Mouse (Mus musculus) embryonic facial prominence, embryonic 12.5 days (tissue): ENCODE data around the gene Kti12. TPM values are rescaled to one million over a fixed set of nuclear protein-coding genes. Genes with fewer than 3 reads are reported as not detected.

Experiments
- ATAC-seq: fragments of 200-750 bp; cut with Nextera tagmentation; 2 replicates; pipeline ENCODE4 v1.8.0; 2017; ENCODE audit not compliant: insufficient number of reproducible peaks, insufficient read depth, low FRiP score, low TSS enrichment
- H3K27ac ChIP-seq: fragments of 300-500 bp; sonication (generic); 2 replicates; pipeline ENCODE4 v1.5.1; 2016; ENCODE audit warnings: mild to moderate bottlenecking
- H3K27me3 ChIP-seq: fragments of 300-500 bp; sonication (generic); 2 replicates; pipeline ENCODE4 v1.6.1; 2016; ENCODE audit warnings: mild to moderate bottlenecking, moderate library complexity
- H3K36me3 ChIP-seq: fragments of 300-500 bp; sonication (generic); 2 replicates; pipeline ENCODE4 v1.6.1; 2016; ENCODE audit warnings: mild to moderate bottlenecking
- H3K4me1 ChIP-seq: fragments of 300-500 bp; sonication (generic); 2 replicates; pipeline ENCODE4 v1.6.1; 2016
- H3K4me2 ChIP-seq: fragments of 300-500 bp; sonication (generic); replicated peaks from 2 replicates; pipeline ENCODE4 v1.6.1; 2016; ENCODE audit warnings: mild to moderate bottlenecking, moderate library complexity
- H3K4me3 ChIP-seq: fragments of 300-500 bp; sonication (generic); 2 replicates; pipeline ENCODE4 v1.5.1; 2016; ENCODE audit warnings: mild to moderate bottlenecking
- H3K9ac ChIP-seq: fragments of 300-500 bp; sonication (generic); 2 replicates; pipeline ENCODE4 v1.6.1; 2016; ENCODE audit warnings: mild to moderate bottlenecking, moderate library complexity
- H3K9me3 ChIP-seq: fragments of 300-500 bp; sonication (generic); 2 replicates; pipeline ENCODE4 v1.6.1; 2016; ENCODE audit warnings: mild to moderate bottlenecking, moderate library complexity
- WGBS: fragments of 180-500 bp; shearing (Covaris S2); methylation state at CpG from one replicate; pipeline ENCODE4 v1.1.7; 2016; 5-methylcytosine and 5-hydroxymethylcytosine counted together
- polyA plus RNA-seq: library from polyadenylated mRNA; unstranded; fragments of >200 nt; fragmentation: Nextera tagmentation; extraction: Ambion mirVana; gene quantifications from 2 replicates; pipeline ENCODE4 v1.2.1, GENCODE M21; 2016

The Kti12 gene
- polyA plus RNA-seq, result 49.7 and 52.3 TPM in 2 replicates

GRCm38 (mm10) chr4:108847715-108848504 is at the start of gene Kti12:
Gene Kti12 (plus strand): TSS chr4:108847785.
- H3K4me1 ChIP-seq, result peaks cover 9% of the 10 kb centered on the region
- no peaks in the 10 kb centered on the region for H3K27me3 ChIP-seq
- no peaks in the 10 kb centered on the region for H3K36me3 ChIP-seq
- peak; percentile 61 for ATAC-seq
- H3K4me2 ChIP-seq, result peak within 1 kb of the TSS; percentile 98
- H3K27ac ChIP-seq, result peak within 1 kb of the TSS; percentile 89
- peak within 1 kb of the TSS; percentile 82 for H3K9ac ChIP-seq
- H3K9me3 ChIP-seq, result no peaks in the 10 kb centered on the region
- WGBS, result under 1% methylated on average over 77 of the region's 77 CpGs
- peak within 1 kb of the TSS; percentile 96 for H3K4me3 ChIP-seq

GRCm38 (mm10) chr4:108798083-108798830 is 49.3 kb upstream of the Kti12 start:
- Histone ChIP-seq H3K4me2 (no peak overlapping the region), H3K4me1 (no peaks in the 10 kb centered on the region), H3K27ac (no peak overlapping the region), H3K4me3 (no peak overlapping the region), H3K9me3 (no peaks in the 10 kb centered on the region), H3K36me3 (no peaks in the 10 kb centered on the region), H3K9ac (no peak overlapping the region), H3K27me3 (no peaks in the 10 kb centered on the region)
- 54% methylated on average over 2 of the region's 2 CpGs for WGBS
- no peak for ATAC-seq

- H3K36me3 ChIP-seq, result no peaks in the 10 kb centered on the region
- no peak overlapping the region for H3K4me3 ChIP-seq
- no peaks in the 10 kb centered on the region for H3K4me1 ChIP-seq
- WGBS, result 86% methylated on average over 2 of the region's 2 CpGs
- no peaks in the 10 kb centered on the region for H3K27me3 ChIP-seq
- no peaks in the 10 kb centered on the region for H3K9me3 ChIP-seq
- H3K9ac ChIP-seq, result no peak overlapping the region
- no peak overlapping the region for H3K4me2 ChIP-seq
- no peak for ATAC-seq
- H3K27ac ChIP-seq, result no peak overlapping the region
These were observed 44.0 kb upstream of the Kti12 start for GRCm38 (mm10) chr4:108803535-108803934.

GRCm38 (mm10) chr4:108811142-108811541 is 36.4 kb upstream of the Kti12 start:
- H3K9ac ChIP-seq, result no peak overlapping the region
- WGBS, result 63% methylated on average over 4 of the region's 4 CpGs
- H3K27ac ChIP-seq, result no peak overlapping the region
- H3K4me2 ChIP-seq, result no peak overlapping the region
- no peak overlapping the region for H3K4me3 ChIP-seq
- ATAC-seq, result no peak
- H3K4me1 ChIP-seq, result no peaks in the 10 kb centered on the region
- H3K27me3 ChIP-seq, result no peaks in the 10 kb centered on the region
- H3K9me3 ChIP-seq, result no peaks in the 10 kb centered on the region
- H3K36me3 ChIP-seq, result peaks cover 14% of the 10 kb centered on the region

- no peak overlapping the region for H3K9ac ChIP-seq
- no peaks in the 10 kb centered on the region for H3K9me3 ChIP-seq
- H3K4me1 ChIP-seq, result no peaks in the 10 kb centered on the region
- no peak overlapping the region for H3K27ac ChIP-seq
- WGBS, result 76% methylated on average over 6 of the region's 6 CpGs
- H3K36me3 ChIP-seq, result peaks cover 14% of the 10 kb centered on the region
- H3K27me3 ChIP-seq, result no peaks in the 10 kb centered on the region
- H3K4me3 ChIP-seq, result no peak overlapping the region
- ATAC-seq, result no peak
- no peak overlapping the region for H3K4me2 ChIP-seq
These were observed 36.0 kb upstream of the Kti12 start for GRCm38 (mm10) chr4:108811550-108811949.

- peaks cover 72% of the 10 kb centered on the region for H3K36me3 ChIP-seq
- H3K9me3 ChIP-seq, result no peaks in the 10 kb centered on the region
- no peak overlapping the region for H3K4me2 ChIP-seq
- H3K4me1 ChIP-seq, result no peaks in the 10 kb centered on the region
- H3K9ac ChIP-seq, result no peak overlapping the region
- whole genome bisulfite sequencing, result 92% methylated on average over 3 of the region's 3 CpGs
- no peak overlapping the region for H3K4me3 ChIP-seq
- no peak for ATAC-seq
- no peak overlapping the region for H3K27ac ChIP-seq
- no peaks in the 10 kb centered on the region for H3K27me3 ChIP-seq
These were observed 21.9 kb upstream of the Kti12 start for GRCm38 (mm10) chr4:108825677-108826076.

GRCm38 (mm10) chr4:108826096-108826495 is 21.5 kb upstream of the Kti12 start:
- no peak overlapping the region for H3K4me3 ChIP-seq
- no peak overlapping the region for H3K9ac ChIP-seq
- H3K36me3 ChIP-seq, result peaks cover 68% of the 10 kb centered on the region
- H3K4me1 ChIP-seq, result no peaks in the 10 kb centered on the region
- H3K27me3 ChIP-seq, result no peaks in the 10 kb centered on the region
- WGBS, result 84% methylated on average over 1 of the region's 1 CpGs
- no peak overlapping the region for H3K4me2 ChIP-seq
- H3K9me3 ChIP-seq, result no peaks in the 10 kb centered on the region
- no peak for ATAC-seq
- H3K27ac ChIP-seq, result no peak overlapping the region

GRCm38 (mm10) chr4:108826643-108827042 is 20.9 kb upstream of the Kti12 start:
- peaks cover 2% of the 10 kb centered on the region for H3K4me1 ChIP-seq
- no peaks in the 10 kb centered on the region for H3K27me3 ChIP-seq
- H3K9me3 ChIP-seq, result no peaks in the 10 kb centered on the region
- no peak overlapping the region for H3K9ac ChIP-seq
- H3K4me3 ChIP-seq, result no peak overlapping the region
- peaks cover 65% of the 10 kb centered on the region for H3K36me3 ChIP-seq
- no peak overlapping the region for H3K4me2 ChIP-seq
- ATAC-seq, result no peak
- 87% methylated on average over 2 of the region's 2 CpGs for WGBS
- H3K27ac ChIP-seq, result no peak overlapping the region

GRCm38 (mm10) chr4:108830698-108831097 is 16.9 kb upstream of the Kti12 start:
- no peak overlapping the region for H3K4me2 ChIP-seq
- no peak overlapping the region for H3K4me3 ChIP-seq
- 81% methylated on average over 1 of the region's 1 CpGs for WGBS
- H3K9me3 ChIP-seq, result no peaks in the 10 kb centered on the region
- H3K36me3 ChIP-seq, result peaks cover 32% of the 10 kb centered on the region
- no peak for ATAC-seq
- no peaks in the 10 kb centered on the region for H3K27me3 ChIP-seq
- H3K4me1 ChIP-seq, result peaks cover 13% of the 10 kb centered on the region
- H3K27ac ChIP-seq, result no peak overlapping the region
- no peak overlapping the region for H3K9ac ChIP-seq

GRCm38 (mm10) chr4:108832916-108833827 is 14.4 kb upstream of the Kti12 start, which contains the start of gene Btf3l4:
Gene Btf3l4 (minus strand): TSS chr4:108833614.
- Histone ChIP-seq H3K27me3 (no peaks in the 10 kb centered on the region), H3K9me3 (no peaks in the 10 kb centered on the region), H3K27ac (peak within 1 kb of the TSS; percentile 99), H3K4me1 (peaks cover 25% of the 10 kb centered on the region), H3K4me3 (peak within 1 kb of the TSS; percentile 95), H3K9ac (peak within 1 kb of the TSS; percentile 98), H3K36me3 (peaks cover 14% of the 10 kb centered on the region), H3K4me2 (peak within 1 kb of the TSS; percentile 63)
- ATAC-seq, result peak; percentile 94
- under 1% methylated on average over 59 of the region's 73 CpGs for WGBS

GRCm38 (mm10) chr4:108833828-108834114 is 13.8 kb upstream of the Kti12 start:
- H3K36me3 ChIP-seq, result peaks cover 11% of the 10 kb centered on the region
- H3K9me3 ChIP-seq, result no peaks in the 10 kb centered on the region
- peak overlapping the region; percentile 99 for H3K27ac ChIP-seq
- H3K27me3 ChIP-seq, result no peaks in the 10 kb centered on the region
- peak overlapping the region; percentile 63 for H3K4me2 ChIP-seq
- 0% methylated on average over 6 of the region's 6 CpGs for WGBS
- H3K4me3 ChIP-seq, result peak overlapping the region; percentile 95
- H3K4me1 ChIP-seq, result peaks cover 25% of the 10 kb centered on the region
- ATAC-seq, result no peak; the same call in 1 of the 2 replicates
- peak overlapping the region; percentile 98 for H3K9ac ChIP-seq
